8 mouse cellular contexts compared by ENCODE assay signal in the genomic region with DNA sequence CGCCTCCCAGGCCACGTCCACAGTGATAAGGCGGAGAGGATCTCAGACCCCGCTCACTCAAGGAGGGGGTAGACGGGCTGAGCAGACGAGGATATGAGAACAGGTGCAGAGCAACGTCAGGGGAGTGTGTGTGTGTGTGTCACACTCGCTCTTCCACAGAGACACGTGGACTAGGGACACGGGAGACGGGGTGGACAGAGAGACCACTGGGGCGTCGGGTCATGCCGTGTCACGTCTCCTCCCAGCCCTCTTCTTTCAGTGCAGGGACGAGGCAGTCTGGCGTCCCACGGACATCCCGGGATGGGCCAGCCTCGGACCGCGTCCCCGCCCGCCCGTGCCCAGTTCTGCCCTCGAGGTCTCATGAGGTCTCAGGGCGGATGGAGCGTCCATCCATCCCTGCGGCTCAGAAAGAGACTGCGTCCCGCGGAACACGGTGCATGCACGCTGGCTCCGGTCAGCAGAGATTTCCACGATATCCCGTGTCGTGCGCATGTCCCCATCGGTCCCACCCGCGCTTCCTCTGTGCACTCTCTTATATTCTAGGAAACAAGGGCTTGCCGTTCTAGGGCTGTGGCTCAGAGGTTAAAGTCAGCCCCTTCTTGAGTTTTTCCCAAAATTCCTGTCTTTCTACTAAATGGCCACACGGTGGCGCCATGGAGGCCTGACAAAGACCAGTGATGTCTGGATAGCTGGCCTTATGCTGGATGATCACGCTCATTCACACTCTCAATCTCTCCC. TPM values are rescaled to one million over a fixed set of nuclear protein-coding genes. Genes with fewer than 3 reads are reported as not detected.
DNase-seq lines count a peak whose midpoint lies in the region; ATAC-seq and TF ChIP-seq lines count a peak whose summit lies in the region.

No protein-coding gene starts in this region.

- WGBS in limb, embryonic 13.5 days, result 19% methylated on average over 43 of the region's 46 CpGs
- 21% methylated on average over 46 of the region's 46 CpGs for WGBS in midbrain, postnatal 0 days
- 20% methylated on average over 46 of the region's 46 CpGs for WGBS in stomach, postnatal 0 days

- H3K36me3 ChIP-seq in limb, embryonic 13.5 days, result no peaks in the 10 kb centered on the region
- no peaks in the 10 kb centered on the region for H3K36me3 ChIP-seq in midbrain, postnatal 0 days (ENCODE audit: insufficient read depth, low read length)
- no peaks in the 10 kb centered on the region for H3K36me3 ChIP-seq in stomach, postnatal 0 days (ENCODE audit: control insufficient read depth, insufficient read depth, low read length)

- H3K9ac ChIP-seq in limb, embryonic 13.5 days, result peak overlapping the region; percentile 48
- H3K9ac ChIP-seq in midbrain, postnatal 0 days (replicated peaks; ENCODE audit: low read length, poor library complexity, severe bottlenecking), result peak overlapping the region; percentile 54
- no peak overlapping the region; the same call in 1 of the 2 replicates for H3K9ac ChIP-seq in stomach, postnatal 0 days (ENCODE audit: low read length)

- peak overlapping the region; percentile 60 for H3K4me2 ChIP-seq in limb, embryonic 13.5 days (replicated peaks)
- H3K4me2 ChIP-seq in midbrain, postnatal 0 days (ENCODE audit: low read depth, low read length, poor library complexity, severe bottlenecking), result peak overlapping the region; percentile 58
- H3K4me2 ChIP-seq in stomach, postnatal 0 days (replicated peaks; ENCODE audit: low read depth), result peak overlapping the region; percentile 44

- H3K4me3 ChIP-seq in limb, embryonic 13.5 days, result peak overlapping the region; percentile 26
- peak overlapping the region; percentile 38 for H3K4me3 ChIP-seq in midbrain, postnatal 0 days (ENCODE audit: low read depth, low read length)
- no peak overlapping the region for H3K4me3 ChIP-seq in stomach, postnatal 0 days (ENCODE audit: low read depth, low read length)

- no peaks in the 10 kb centered on the region for H3K27me3 ChIP-seq in limb, embryonic 13.5 days
- H3K27me3 ChIP-seq in midbrain, postnatal 0 days (ENCODE audit: insufficient read depth, low read length), result no peaks in the 10 kb centered on the region
- H3K27me3 ChIP-seq in stomach, postnatal 0 days (ENCODE audit: control insufficient read depth, insufficient read depth, low read length), result no peaks in the 10 kb centered on the region

- ATAC-seq in frontal cortex, adult (ENCODE audit: low TSS enrichment), result peak; percentile 62; the same call in 1 of the 2 replicates
- 0 out of 2 replicates have a peak, but pooled peaks have one; percentile 36 for ATAC-seq in limb, embryonic 13.5 days (ENCODE audit: low FRiP score, low read depth)
- ATAC-seq in midbrain, postnatal 0 days (ENCODE audit: low FRiP score), result peak; percentile 82
- ATAC-seq in stomach, postnatal 0 days (ENCODE audit: low FRiP score, low TSS enrichment), result 0 out of 2 replicates have a peak, but pooled peaks have one; percentile 29

- no peaks in the 10 kb centered on the region for H3K9me3 ChIP-seq in limb, embryonic 13.5 days
- 0 out of 2 replicates have a peak, but pooled peaks cover 3% of the 10 kb centered on the region for H3K9me3 ChIP-seq in midbrain, postnatal 0 days (ENCODE audit: low read length)
- H3K9me3 ChIP-seq in stomach, postnatal 0 days (ENCODE audit: control insufficient read depth, low read length), result no peaks in the 10 kb centered on the region

- no peak for TF ChIP-seq EP300 in stomach, postnatal 0 days (optimal IDR thresholded peaks at IDR 0.05)

- H3K4me1 ChIP-seq in limb, embryonic 13.5 days, result no peaks in the 10 kb centered on the region
- no peaks in the 10 kb centered on the region for H3K4me1 ChIP-seq in midbrain, postnatal 0 days (ENCODE audit: insufficient read depth, low read length)
- H3K4me1 ChIP-seq in stomach, postnatal 0 days (replicated peaks; ENCODE audit: control insufficient read depth, insufficient read depth), result no peaks in the 10 kb centered on the region

- no peak overlapping the region for H3K27ac ChIP-seq in limb, embryonic 13.5 days
- H3K27ac ChIP-seq in midbrain, postnatal 0 days (ENCODE audit: low read depth, low read length), result no peak overlapping the region
- no peak overlapping the region for H3K27ac ChIP-seq in stomach, postnatal 0 days (replicated peaks)

- peak; percentile 76 for TF ChIP-seq CTCF in midbrain, postnatal 0 days (IDR thresholded peaks at IDR 0.05)
- peak; percentile 75 for TF ChIP-seq CTCF in stomach, postnatal 0 days (IDR thresholded peaks at IDR 0.05; ENCODE audit: low read depth)

- DNase-seq in right cerebral cortex, adult 18-20 months, result peak; percentile 12
- DNase-seq in right cerebral cortex, postnatal 36 days (ENCODE audit: low spot score in 2 of 2), result no peak
- peak; percentile 5 for DNase-seq in cerebellum, adult 9-10 months
- DNase-seq in kidney, adult 11 months, result peak; percentile 12
- peak; percentile 71 for DNase-seq in midbrain, postnatal 0 days (ENCODE audit: low spot score)
- peak; percentile 26 for DNase-seq in stomach, postnatal 0 days (ENCODE audit: low spot score)

RNA-seq across cellular contexts. Expression of a gene that starts 25.9 kb away (rescaled TPM):
- not detected in 2 replicates for polyA plus RNA-seq in limb, embryonic 13.5 days (2015; fragmentation: Nextera tagmentation; extraction: Ambion mirVana)
- total RNA-seq in midbrain, postnatal 0 days (2014; rRNA removed), result not detected in 2 replicates
- not detected in 2 replicates for polyA plus RNA-seq in midbrain, postnatal 0 days (2015; fragmentation: Nextera tagmentation; extraction: Ambion mirVana)
- 0.04 TPM in 1 of 2 replicates, not detected in the other for polyA plus RNA-seq in stomach, postnatal 0 days (2015; fragmentation: Nextera tagmentation; extraction: Ambion mirVana)

RNA-seq across cellular contexts. Expression of a gene that starts 29.9 kb away (rescaled TPM):
- polyA plus RNA-seq in limb, embryonic 13.5 days (2015; fragmentation: Nextera tagmentation; extraction: Ambion mirVana), result 0.04 TPM in 1 of 2 replicates, not detected in the other
- not detected in 2 replicates for total RNA-seq in midbrain, postnatal 0 days (2014; rRNA removed)
- 0.11 TPM in 1 of 2 replicates, not detected in the other for polyA plus RNA-seq in midbrain, postnatal 0 days (2015; fragmentation: Nextera tagmentation; extraction: Ambion mirVana)
- polyA plus RNA-seq in stomach, postnatal 0 days (2015; fragmentation: Nextera tagmentation; extraction: Ambion mirVana), result not detected in 2 replicates

RNA-seq across cellular contexts. Expression of a gene that starts 38.0 kb away (rescaled TPM):
- polyA plus RNA-seq in limb, embryonic 13.5 days (2015; fragmentation: Nextera tagmentation; extraction: Ambion mirVana), result not detected in 2 replicates
- total RNA-seq in midbrain, postnatal 0 days (2014; rRNA removed), result not detected in 2 replicates
- polyA plus RNA-seq in midbrain, postnatal 0 days (2015; fragmentation: Nextera tagmentation; extraction: Ambion mirVana), result not detected in 2 replicates
- polyA plus RNA-seq in stomach, postnatal 0 days (2015; fragmentation: Nextera tagmentation; extraction: Ambion mirVana), result 0.12 TPM in 1 of 2 replicates, not detected in the other

Comparison
In these comparisons a context has a peak if more than half of its experiments do, and no peak if none do; other contexts are left out.
1. DNase-seq: peak in right cerebral cortex, adult 18-20 months (single experiment), cerebellum, adult 9-10 months (single experiment), kidney, adult 11 months (single experiment), midbrain, postnatal 0 days (single experiment) and stomach, postnatal 0 days (single experiment); none in right cerebral cortex, postnatal 36 days (0 of 2).
2. ATAC-seq: peak in every context shown above with its lines; median percentile 82 in midbrain, postnatal 0 days; 62 in frontal cortex, adult; 36 in limb, embryonic 13.5 days; 29 in stomach, postnatal 0 days.
3. Peak in every context shown above with its lines, with median percentiles within 50 percentile points of each other: H3K4me2 ChIP-seq.